Mouse (Mus musculus) heart, adult 11 months (tissue): ENCODE results near the gene Ccdc47.

Experiments
- DNase-seq: peaks from one replicate; pipeline ENCODE4 v3.0.0; 2022

Gene Ccdc47

GRCm38 (mm10) chr11:106215927-106216729 lies at the start of gene Ccdc47:
TSS of gene Ccdc47 (minus strand) at chr11:106216344.
- peak; percentile 100 for DNase-seq

- DNase-seq = peak; percentile 89
These were observed 49.4 kb upstream of the Ccdc47 start for GRCm38 (mm10) chr11:106265570-106265969.

- DNase-seq = no peak
These were observed 48.8 kb upstream of the Ccdc47 start for GRCm38 (mm10) chr11:106264988-106265387.

- no peak for DNase-seq
These were observed 47.8 kb upstream of the Ccdc47 start for GRCm38 (mm10) chr11:106263963-106264362.

- DNase-seq = peak; percentile 75
These were observed 44.8 kb upstream of the Ccdc47 start for GRCm38 (mm10) chr11:106260826-106261450.

GRCm38 (mm10) chr11:106256775-106257174 lies 40.6 kb upstream of the Ccdc47 start:
- DNase-seq = peak; percentile 80

GRCm38 (mm10) chr11:106255685-106256451 lies 39.7 kb upstream of the Ccdc47 start, which contains the start of the genes Ftsj3 and Psmc5:
TSS of gene Ftsj3 (minus strand) at chr11:106256079.
TSS of gene Psmc5 (plus strand) at chr11:106256154.
- peak; percentile 99 for DNase-seq

GRCm38 (mm10) chr11:106255174-106255573 lies 39.0 kb upstream of the Ccdc47 start:
- peak; percentile 95 for DNase-seq

- DNase-seq = no peak
These were observed 38.6 kb upstream of the Ccdc47 start for GRCm38 (mm10) chr11:106254767-106255166.

- DNase-seq = peak; percentile 68
These were observed 33.2 kb upstream of the Ccdc47 start for GRCm38 (mm10) chr11:106249326-106249725.

- peak; percentile 66 for DNase-seq
These were observed 30.7 kb upstream of the Ccdc47 start for GRCm38 (mm10) chr11:106246834-106247233.

GRCm38 (mm10) chr11:106233978-106234377 lies 17.8 kb upstream of the Ccdc47 start:
- DNase-seq = peak; percentile 29

GRCm38 (mm10) chr11:106220603-106221002 lies 4.5 kb upstream of the Ccdc47 start:
- no peak for DNase-seq

GRCm38 (mm10) chr11:106216730-106217490 lies 766 bp upstream of the Ccdc47 start, which contains the start of gene Ddx42:
TSS of gene Ddx42 (plus strand) at chr11:106216926.
- DNase-seq = peak; percentile 99

- DNase-seq = peak; percentile 64
These were observed 689 bp downstream of the Ccdc47 start for GRCm38 (mm10) chr11:106215450-106215859.

- peak; percentile 91 for DNase-seq
These were observed 1.3 kb downstream of the Ccdc47 start for GRCm38 (mm10) chr11:106214856-106215255.

GRCm38 (mm10) chr11:106212771-106213170 lies 3.4 kb downstream of the Ccdc47 start:
- peak; percentile 86 for DNase-seq

- peak; percentile 80 for DNase-seq
These were observed 14.1 kb downstream of the Ccdc47 start, which contains the start of gene Strada for GRCm38 (mm10) chr11:106202123-106202465. TSS of gene Strada (minus strand) at chr11:106202168.

GRCm38 (mm10) chr11:106201337-106202122 lies 14.6 kb downstream of the Ccdc47 start:
- DNase-seq = peak; percentile 40

- peak; percentile 52 for DNase-seq
These were observed 15.4 kb downstream of the Ccdc47 start for GRCm38 (mm10) chr11:106200756-106201155.

- DNase-seq = peak; percentile 66
These were observed 16.1 kb downstream of the Ccdc47 start for GRCm38 (mm10) chr11:106199997-106200396.
